Mouse (Mus musculus): ENCODE measurements around the gene Adcy6. TPM values are rescaled to one million over a fixed set of nuclear protein-coding genes. Genes with fewer than 3 reads are reported as not detected.

Gene Adcy6
- total RNA-seq, 2 experiments from 2014 or later = 141 to 152 TPM

- DNase-seq = no peak
Measured at GRCm38 (mm10) chr15:98628589-98629254, 18.8 kb upstream of the Adcy6 start.

DNA sequence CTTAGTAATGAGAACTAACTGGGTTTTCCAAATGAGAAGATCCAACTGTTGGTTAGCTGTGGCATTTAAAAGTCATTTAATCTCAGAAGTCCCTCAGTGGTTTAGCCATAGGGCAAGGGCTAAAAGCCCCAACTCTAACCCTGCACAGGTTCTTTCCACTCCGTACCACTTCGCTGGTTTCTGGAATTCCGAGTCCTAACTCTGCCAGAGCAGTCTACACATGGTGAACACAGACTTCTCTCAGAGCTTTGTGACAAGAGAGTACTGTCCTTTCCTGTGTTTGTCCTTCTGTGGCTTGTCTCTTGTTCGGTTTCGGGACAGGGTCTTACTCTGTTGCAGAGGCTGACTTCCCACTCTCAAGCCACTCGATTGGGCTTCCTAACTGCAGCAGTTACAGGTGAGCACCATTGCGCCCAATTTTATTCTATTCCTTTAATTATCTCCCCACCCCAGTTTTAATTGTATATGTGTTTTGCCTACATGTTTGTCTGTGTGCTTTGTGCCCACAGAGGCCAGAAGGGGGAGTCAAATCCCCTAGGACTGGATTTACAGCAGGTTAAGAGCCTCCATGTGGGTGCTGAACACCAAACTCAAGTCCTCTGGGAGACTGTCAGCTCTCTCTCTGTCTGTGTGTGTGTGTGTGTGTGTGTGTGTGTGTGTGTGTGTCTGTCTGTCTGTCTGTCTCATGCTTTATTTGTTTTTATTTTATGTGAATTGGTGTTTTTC lies 16.8 kb upstream of the Adcy6 start:
- no peak for DNase-seq

- DNase-seq = no peak
Measured at GRCm38 (mm10) chr15:98626078-98626477, 16.2 kb upstream of the Adcy6 start.

GRCm38 (mm10) chr15:98623361-98623821 lies 13.5 kb upstream of the Adcy6 start:
- no peak for DNase-seq

- no peak for DNase-seq
Measured at GRCm38 (mm10) chr15:98622721-98623120, 12.8 kb upstream of the Adcy6 start.

- no peak for DNase-seq
Measured at GRCm38 (mm10) chr15:98622199-98622598, 12.3 kb upstream of the Adcy6 start.

GRCm38 (mm10) chr15:98617176-98617537 lies 7.3 kb upstream of the Adcy6 start:
- DNase-seq = peak; percentile 91

DNA sequence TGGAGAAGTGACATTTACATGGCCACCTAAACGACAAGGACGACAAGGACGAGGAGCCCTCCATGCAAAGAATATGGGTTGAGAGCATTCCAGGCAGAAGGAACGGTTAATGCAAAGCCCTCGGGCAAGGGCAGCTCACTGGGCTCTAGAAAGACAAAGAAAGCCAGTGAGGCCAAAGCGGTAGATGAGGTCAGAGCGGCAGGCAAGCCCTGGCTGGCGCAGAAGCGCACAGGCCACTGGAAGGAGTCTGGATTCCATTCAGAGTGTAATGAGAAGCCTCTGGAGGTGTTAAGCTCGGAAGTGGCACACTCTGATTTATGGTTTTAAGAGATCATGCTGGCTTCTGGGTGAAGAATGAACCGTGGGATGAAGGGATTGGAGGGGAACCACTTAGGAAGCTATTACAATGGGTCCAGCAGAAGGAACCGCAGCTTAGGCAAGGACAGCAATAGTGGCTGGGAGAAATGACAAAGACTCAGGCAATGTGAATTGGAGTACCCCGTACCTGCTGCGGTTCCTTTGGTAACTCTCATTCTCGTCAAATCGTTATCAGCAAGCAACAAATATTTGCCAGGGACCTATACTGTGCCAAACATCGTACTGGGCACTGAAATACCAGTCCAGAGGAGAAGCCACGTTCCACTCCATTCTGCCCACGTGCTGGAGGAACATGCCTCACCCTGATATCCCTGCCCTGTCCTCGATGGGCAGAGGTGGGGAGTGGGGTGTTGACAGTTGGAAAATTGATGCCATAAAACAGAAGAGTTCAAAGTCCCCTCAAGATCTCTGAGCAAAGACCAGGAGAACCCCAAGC lies 6.7 kb upstream of the Adcy6 start:
- no peak for DNase-seq

DNA sequence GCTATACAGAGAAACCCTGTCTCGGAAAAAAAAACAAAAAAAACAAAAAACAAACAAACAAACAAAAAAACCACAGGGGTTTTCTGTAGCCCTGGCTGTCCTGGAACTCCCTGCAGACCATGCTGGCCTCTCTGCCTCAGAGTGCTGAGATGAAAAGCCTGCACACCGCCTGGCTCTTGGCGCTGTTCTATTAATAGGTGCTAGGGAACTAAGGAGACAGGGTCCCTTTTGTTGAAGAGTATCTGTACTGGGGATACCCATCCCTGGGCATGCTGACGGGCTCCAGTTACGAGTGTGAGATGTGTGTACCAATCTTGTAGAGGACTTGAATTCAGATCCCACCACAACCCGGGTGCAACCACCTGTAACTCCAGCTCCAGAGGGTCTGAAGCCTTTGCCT lies 5.9 kb upstream of the Adcy6 start:
- no peak for DNase-seq

DNA sequence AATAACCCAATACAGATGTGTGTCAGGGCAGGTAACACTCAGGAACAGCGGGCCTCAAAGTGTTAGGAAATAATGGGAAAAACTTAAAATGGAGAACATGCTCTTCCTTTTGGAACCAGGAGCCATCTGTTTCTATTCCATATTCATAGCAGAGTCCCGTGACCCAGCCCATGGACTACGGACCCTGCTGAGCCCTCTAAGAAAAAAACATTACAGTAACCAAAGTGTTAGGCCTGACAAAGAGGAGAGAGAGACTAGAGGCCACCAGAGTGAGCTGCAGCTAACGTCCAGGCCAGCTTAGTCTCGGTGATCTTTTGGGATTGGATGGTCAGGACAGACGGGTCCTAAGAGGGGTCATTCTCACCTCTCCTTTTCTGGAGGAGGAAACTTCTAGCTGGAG lies 5.1 kb upstream of the Adcy6 start:
- DNase-seq = no peak

- DNase-seq = peak; percentile 76
Measured at GRCm38 (mm10) chr15:98614551-98614950, 4.7 kb upstream of the Adcy6 start.

DNA sequence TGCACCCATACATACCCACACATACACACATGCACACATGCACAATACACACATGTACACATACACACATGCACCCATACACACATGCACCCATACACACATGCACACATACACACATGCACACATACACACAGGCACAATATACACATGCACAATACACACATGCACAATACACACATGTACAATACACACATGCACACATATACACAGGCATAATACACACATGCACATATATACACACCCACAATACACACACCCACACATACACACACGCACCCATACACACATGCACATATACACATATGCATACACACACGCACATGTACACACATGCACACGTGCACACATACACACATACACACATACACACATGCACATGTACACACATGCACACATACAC lies 2.4 kb upstream of the Adcy6 start:
- DNase-seq = no peak

DNA sequence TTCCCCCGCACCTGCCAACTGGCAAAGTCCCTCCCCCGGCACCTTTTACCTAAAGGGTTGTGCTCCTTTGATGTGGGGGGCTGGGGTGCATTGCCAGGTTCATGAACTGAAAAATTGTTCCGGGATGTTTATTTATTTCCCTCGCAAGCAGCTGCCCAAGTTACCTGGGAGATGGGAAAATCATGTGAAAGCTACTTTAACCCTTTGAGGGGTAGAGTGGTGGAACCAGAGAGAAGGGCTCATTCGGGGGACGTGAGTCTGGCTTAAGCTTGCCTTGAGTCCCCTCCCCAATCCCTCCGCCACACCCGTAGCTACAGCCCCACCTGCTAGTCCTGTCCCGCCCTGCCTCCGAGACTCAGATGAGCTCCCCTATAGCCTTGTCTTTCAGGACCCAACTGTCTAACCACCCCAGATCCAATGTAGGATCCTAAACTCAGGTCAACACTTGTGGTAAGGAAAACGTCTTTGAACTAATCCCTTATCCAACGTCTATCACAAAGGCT lies 306 bp upstream of the Adcy6 start:
- no peak for DNase-seq

GRCm38 (mm10) chr15:98608784-98609250 lies 1.1 kb downstream of the Adcy6 start:
- DNase-seq = peak; percentile 54

GRCm38 (mm10) chr15:98608058-98608783 lies 1.7 kb downstream of the Adcy6 start:
- DNase-seq = no peak

- DNase-seq = peak; percentile 91
Measured at GRCm38 (mm10) chr15:98607557-98607956, 2.3 kb downstream of the Adcy6 start.

- DNase-seq = no peak
Measured at GRCm38 (mm10) chr15:98606739-98607138, 3.1 kb downstream of the Adcy6 start.

GRCm38 (mm10) chr15:98606051-98606536 lies 3.8 kb downstream of the Adcy6 start:
- no peak for DNase-seq

DNA sequence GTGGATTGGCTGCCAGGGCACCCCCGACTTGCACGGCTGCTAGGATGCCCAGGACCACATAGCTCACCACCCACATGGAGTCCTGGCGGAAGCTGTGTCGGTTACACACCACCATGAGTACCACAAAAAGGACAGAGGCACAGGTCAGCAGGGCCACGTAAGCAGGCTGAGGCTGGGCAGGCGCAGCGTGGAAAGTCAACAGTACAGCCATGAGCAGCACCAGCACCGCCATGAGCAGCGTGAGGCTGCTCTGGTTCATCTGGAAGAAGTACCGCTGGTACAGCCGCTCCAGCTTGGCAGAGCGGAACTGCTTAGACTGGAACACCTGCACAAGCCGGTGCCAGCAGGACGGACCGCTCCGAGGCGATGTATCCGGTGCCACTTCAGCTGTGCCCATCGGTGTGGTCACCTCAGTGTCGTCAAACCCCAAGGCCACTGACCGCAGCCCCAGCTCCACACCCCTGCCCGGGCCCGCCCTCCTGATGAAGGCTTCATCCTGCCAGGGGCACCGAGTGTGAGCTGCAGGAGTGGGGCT lies 5.8 kb downstream of the Adcy6 start:
- no peak for DNase-seq

DNA sequence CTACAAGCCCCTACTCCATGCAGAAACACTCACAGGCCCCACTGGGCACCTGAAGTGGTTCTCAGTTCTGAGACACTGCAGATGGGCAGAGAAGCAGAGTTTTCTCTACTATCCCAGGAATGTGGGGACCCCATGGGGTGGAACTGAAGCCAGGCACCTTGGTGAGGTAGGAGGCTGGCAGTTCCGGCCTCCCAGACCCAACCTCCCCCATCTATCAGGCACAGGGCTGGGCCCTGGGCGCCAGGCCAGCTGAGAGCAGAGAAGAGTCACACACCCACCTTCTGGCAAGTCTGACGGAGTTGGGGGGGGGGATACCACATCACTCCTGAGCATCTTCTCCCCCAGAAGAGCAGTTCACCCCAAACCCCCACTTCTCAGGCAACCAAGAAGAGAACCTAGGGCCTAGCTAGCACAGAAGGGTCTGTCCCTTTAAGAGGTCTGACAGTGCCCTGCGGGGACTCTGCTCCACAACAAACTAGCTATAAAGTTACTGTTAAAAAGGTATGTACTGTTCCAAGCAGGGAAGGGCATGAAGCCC lies 6.9 kb downstream of the Adcy6 start:
- DNase-seq = peak; percentile 64

- peak; percentile 87 for DNase-seq
Measured at GRCm38 (mm10) chr15:98602191-98602881, 7.5 kb downstream of the Adcy6 start.
